Comparison of ENCODE assay signal across 8 mouse cellular contexts in genomic region chr12:67221329-67222220, GRCm38 (mm10). TPM values are rescaled to one million over a fixed set of nuclear protein-coding genes. Genes with fewer than 3 reads are reported as not detected.
DNase-seq lines count a peak whose midpoint lies in the region; ATAC-seq lines count a peak whose summit lies in the region.

No protein-coding gene starts in this region.

- H3K4me1 ChIP-seq in kidney, embryonic 15.5 days: peaks cover 33% of the 10 kb centered on the region
- H3K4me1 ChIP-seq in forebrain, embryonic 16.5 days (replicated peaks; ENCODE audit: control insufficient read depth, insufficient read depth, low read length): peaks cover 13% of the 10 kb centered on the region
- peaks cover 12% of the 10 kb centered on the region; the same call in 1 of the 2 replicates for H3K4me1 ChIP-seq in intestine, embryonic 16.5 days (ENCODE audit: control insufficient read depth, insufficient read depth, low read length)
- H3K4me1 ChIP-seq in limb, embryonic 15.5 days: peaks cover 26% of the 10 kb centered on the region

- peak; percentile 67 for ATAC-seq in kidney, embryonic 15.5 days (replicated peaks; ENCODE audit: low FRiP score)
- ATAC-seq in forebrain, embryonic 16.5 days: peak; percentile 73
- peak; percentile 71 for ATAC-seq in intestine, embryonic 16.5 days
- no peak for ATAC-seq in limb, embryonic 15.5 days (ENCODE audit: insufficient number of reproducible peaks, low FRiP score, low TSS enrichment, low read depth)

- H3K4me2 ChIP-seq in kidney, embryonic 15.5 days: peak overlapping the region; percentile 96
- peak overlapping the region; percentile 90 for H3K4me2 ChIP-seq in forebrain, embryonic 16.5 days (ENCODE audit: low read length)
- H3K4me2 ChIP-seq in intestine, embryonic 16.5 days (ENCODE audit: low read depth, low read length): peak overlapping the region; percentile 98
- peak overlapping the region; percentile 96 for H3K4me2 ChIP-seq in limb, embryonic 15.5 days

- DNase-seq in kidney, adult 18-20 months: no peak
- DNase-seq in cerebellum, adult 18-20 months: peak; percentile 21 to 32
- DNase-seq in retina, postnatal 7 days (ENCODE audit: low read depth, low spot score): peak; percentile 35
- DNase-seq in urinary bladder, adult 18-20 months (ENCODE audit: low spot score in 2 of 2): no peak

- H3K27ac ChIP-seq in kidney, embryonic 15.5 days: no peak overlapping the region
- H3K27ac ChIP-seq in forebrain, embryonic 16.5 days (ENCODE audit: low read length): peak overlapping the region; percentile 88
- H3K27ac ChIP-seq in intestine, embryonic 16.5 days (ENCODE audit: low read length): no peak overlapping the region
- peak overlapping the region; percentile 27; the same call in 1 of the 2 replicates for H3K27ac ChIP-seq in limb, embryonic 15.5 days

- peak overlapping the region; percentile 56 for H3K4me3 ChIP-seq in kidney, embryonic 15.5 days (replicated peaks)
- peak overlapping the region; percentile 86 for H3K4me3 ChIP-seq in forebrain, embryonic 16.5 days (replicated peaks; ENCODE audit: low read length)
- H3K4me3 ChIP-seq in intestine, embryonic 16.5 days (ENCODE audit: low read length): peak overlapping the region; percentile 57
- peak overlapping the region; percentile 56 for H3K4me3 ChIP-seq in limb, embryonic 15.5 days

- no peaks in the 10 kb centered on the region for H3K36me3 ChIP-seq in kidney, embryonic 15.5 days
- H3K36me3 ChIP-seq in forebrain, embryonic 16.5 days (ENCODE audit: control insufficient read depth, insufficient read depth): no peaks in the 10 kb centered on the region
- H3K36me3 ChIP-seq in intestine, embryonic 16.5 days (ENCODE audit: control insufficient read depth, insufficient read depth, low read length): no peaks in the 10 kb centered on the region
- H3K36me3 ChIP-seq in limb, embryonic 15.5 days: no peaks in the 10 kb centered on the region

- H3K27me3 ChIP-seq in kidney, embryonic 15.5 days: peaks cover 43% of the 10 kb centered on the region
- H3K27me3 ChIP-seq in forebrain, embryonic 16.5 days (replicated peaks; ENCODE audit: control insufficient read depth, insufficient read depth, low read length): no peaks in the 10 kb centered on the region
- H3K27me3 ChIP-seq in intestine, embryonic 16.5 days (replicated peaks; ENCODE audit: control insufficient read depth, insufficient read depth, low read length): peaks cover 23% of the 10 kb centered on the region
- H3K27me3 ChIP-seq in limb, embryonic 15.5 days: peaks cover 47% of the 10 kb centered on the region

- H3K9me3 ChIP-seq in kidney, embryonic 15.5 days (replicated peaks): no peaks in the 10 kb centered on the region
- no peaks in the 10 kb centered on the region for H3K9me3 ChIP-seq in forebrain, embryonic 16.5 days (ENCODE audit: control insufficient read depth, low read length)
- no peaks in the 10 kb centered on the region for H3K9me3 ChIP-seq in intestine, embryonic 16.5 days (ENCODE audit: control insufficient read depth, low read length)
- H3K9me3 ChIP-seq in limb, embryonic 15.5 days: no peaks in the 10 kb centered on the region

- under 1% methylated on average over 77 of the region's 78 CpGs for WGBS in kidney, embryonic 15.5 days
- WGBS in forebrain, embryonic 16.5 days: under 1% methylated on average over 72 of the region's 78 CpGs
- WGBS in intestine, embryonic 16.5 days: under 1% methylated on average over 78 of the region's 78 CpGs
- under 1% methylated on average over 75 of the region's 78 CpGs for WGBS in limb, embryonic 15.5 days

- peak overlapping the region; percentile 44 for H3K9ac ChIP-seq in kidney, embryonic 15.5 days
- H3K9ac ChIP-seq in forebrain, embryonic 16.5 days (replicated peaks; ENCODE audit: low read depth, low read length): peak overlapping the region; percentile 92
- peak overlapping the region; percentile 47 for H3K9ac ChIP-seq in intestine, embryonic 16.5 days (ENCODE audit: low read depth, low read length)
- peak overlapping the region; percentile 45 for H3K9ac ChIP-seq in limb, embryonic 15.5 days

RNA-seq across cellular contexts. Expression of gene Mdga2, which starts 0.8 kb away (rescaled TPM):
- 2.0 and 2.8 TPM in 2 replicates for polyA plus RNA-seq in kidney, embryonic 15.5 days (2015; fragmentation: Nextera tagmentation; extraction: Ambion mirVana)
- polyA plus RNA-seq in forebrain, embryonic 16.5 days (2015; fragmentation: Nextera tagmentation; extraction: Ambion mirVana): 30.3 and 35.3 TPM in 2 replicates
- polyA plus RNA-seq in intestine, embryonic 16.5 days (2015; fragmentation: Nextera tagmentation; extraction: Ambion mirVana): 0.56 and 0.82 TPM in 2 replicates
- polyA plus RNA-seq in limb, embryonic 15.5 days (2015; fragmentation: Nextera tagmentation; extraction: Ambion mirVana): 2.9 and 4.4 TPM in 2 replicates

Comparison
In these comparisons a context has a peak if more than half of its experiments do, and no peak if none do; other contexts are left out.
1. H3K27ac ChIP-seq: peak in forebrain, embryonic 16.5 days (single experiment) and limb, embryonic 15.5 days (single experiment); none in kidney, embryonic 15.5 days (single experiment) and intestine, embryonic 16.5 days (single experiment).
2. DNase-seq: peak in cerebellum, adult 18-20 months (2 of 2) and retina, postnatal 7 days (single experiment); none in kidney, adult 18-20 months (single experiment) and urinary bladder, adult 18-20 months (0 of 2).
3. Peak in every context shown above with its lines, with median percentiles within 50 percentile points of each other: H3K4me2 ChIP-seq, H3K4me3 ChIP-seq and H3K9ac ChIP-seq.